Mouse (Mus musculus): ENCODE data around the gene Vmn2r10. TPM values are rescaled to one million over a fixed set of nuclear protein-coding genes. Genes with fewer than 3 reads are reported as not detected.
"Not testable (repeated sequence)": the region's sequence is repeated elsewhere in the genome, so short reads cannot be mapped to it uniquely, and the experiment has no call there.

Vmn2r10 gene
- polyA plus RNA-seq (2015; fragmentation: Nextera tagmentation; extraction: Ambion mirVana): not detected in 2 replicates

GRCm38 (mm10) chr5:109006427-109006826, at the start of gene Vmn2r10:
Vmn2r10 (minus strand) TSS chr5:109006527.
- not testable (repeated sequence) for ATAC-seq (ENCODE audit: insufficient read depth, low FRiP score, low read depth); H3K9me3 ChIP-seq; H3K4me3 ChIP-seq (replicated peaks); H3K9ac ChIP-seq; H3K27ac ChIP-seq; H3K4me2 ChIP-seq; H3K4me1 ChIP-seq; H3K36me3 ChIP-seq; H3K27me3 ChIP-seq (replicated peaks)

DNA sequence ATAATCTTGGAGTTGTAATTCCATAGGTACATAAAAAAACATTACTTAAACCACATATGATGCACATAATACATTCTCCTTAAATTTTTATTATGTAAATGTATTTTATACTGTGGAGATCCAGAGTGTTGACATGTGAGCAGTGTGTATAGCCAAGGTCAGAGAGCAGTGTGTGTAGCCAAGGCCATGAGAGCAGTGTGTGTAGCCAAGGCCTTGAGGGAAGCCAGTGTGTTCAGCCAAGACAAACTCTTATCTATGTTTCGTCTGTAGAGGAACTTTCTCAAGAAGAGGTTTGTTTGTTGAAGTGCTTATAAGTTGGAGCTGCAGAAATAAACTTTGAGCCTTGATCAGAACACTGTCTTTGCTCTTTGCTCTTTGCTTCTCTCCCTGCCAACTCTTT, 49.0 kb upstream of the Vmn2r10 start:
- no peaks in the 10 kb centered on the region for H3K36me3 ChIP-seq
- WGBS: 66% methylated on average over 1 of the region's 1 CpGs

GRCm38 (mm10) chr5:109032591-109032990, 26.3 kb upstream of the Vmn2r10 start:
- no peaks in the 10 kb centered on the region for H3K9me3 ChIP-seq

More for the DNA sequence above, 49.0 kb upstream of the Vmn2r10 start:
- no peak for ATAC-seq (ENCODE audit: insufficient read depth, low FRiP score, low read depth)
- no peak overlapping the region for H3K4me2 ChIP-seq
- no peaks in the 10 kb centered on the region for H3K9me3 ChIP-seq
- no peak overlapping the region for H3K9ac ChIP-seq
- no peak overlapping the region for H3K27ac ChIP-seq
- no peaks in the 10 kb centered on the region for H3K4me1 ChIP-seq
- H3K4me3 ChIP-seq (replicated peaks): no peak overlapping the region
- no peaks in the 10 kb centered on the region for H3K27me3 ChIP-seq (replicated peaks)

GRCm38 (mm10) chr5:108988924-108989323, 17.4 kb downstream of the Vmn2r10 start:
- H3K36me3 ChIP-seq: no peaks in the 10 kb centered on the region
- no peak overlapping the region for H3K4me2 ChIP-seq
- H3K9ac ChIP-seq: no peak overlapping the region
- H3K27ac ChIP-seq: no peak overlapping the region
- 88% methylated on average over 3 of the region's 3 CpGs for WGBS
- no peak overlapping the region for H3K4me3 ChIP-seq (replicated peaks)
- no peaks in the 10 kb centered on the region for H3K4me1 ChIP-seq
- no peak for ATAC-seq (ENCODE audit: insufficient read depth, low FRiP score, low read depth)
- no peaks in the 10 kb centered on the region for H3K9me3 ChIP-seq
- H3K27me3 ChIP-seq (replicated peaks): no peaks in the 10 kb centered on the region

More at GRCm38 (mm10) chr5:109032591-109032990, 26.3 kb upstream of the Vmn2r10 start:
- Histone ChIP-seq H3K4me2 (no peak overlapping the region), H3K4me3 (replicated peaks) (no peak overlapping the region), H3K4me1 (no peaks in the 10 kb centered on the region), H3K9ac (no peak overlapping the region), H3K27ac (no peak overlapping the region), H3K36me3 (no peaks in the 10 kb centered on the region), H3K27me3 (replicated peaks) (no peaks in the 10 kb centered on the region)
- ATAC-seq (ENCODE audit: insufficient read depth, low FRiP score, low read depth): no peak

Other genes starting within 250 kb of the Vmn2r10 start
- 0.22 and 0.39 TPM in 2 replicates for gene Rnf212, start 231.5 kb downstream of the Vmn2r10 start, polyA plus RNA-seq (2015; fragmentation: Nextera tagmentation; extraction: Ambion mirVana)
- gene Tmed11, start 211.2 kb downstream of the Vmn2r10 start, polyA plus RNA-seq (2015; fragmentation: Nextera tagmentation; extraction: Ambion mirVana): 4.3 and 5.8 TPM in 2 replicates
- gene Vmn2r8, start 197.7 kb downstream of the Vmn2r10 start, polyA plus RNA-seq (2015; fragmentation: Nextera tagmentation; extraction: Ambion mirVana): 0.01 and 0.04 TPM in 2 replicates
- not detected in 2 replicates for gene Vmn2r9, start 153.9 kb downstream of the Vmn2r10 start, polyA plus RNA-seq (2015; fragmentation: Nextera tagmentation; extraction: Ambion mirVana)
- gene Vmn2r11, start 53.0 kb upstream of the Vmn2r10 start, polyA plus RNA-seq (2015; fragmentation: Nextera tagmentation; extraction: Ambion mirVana): not detected in 2 replicates
- gene Vmn2r12, start 91.4 kb upstream of the Vmn2r10 start, polyA plus RNA-seq (2015; fragmentation: Nextera tagmentation; extraction: Ambion mirVana): not detected in 2 replicates
- not detected in 2 replicates for gene Vmn2r13, start 185.7 kb upstream of the Vmn2r10 start, polyA plus RNA-seq (2015; fragmentation: Nextera tagmentation; extraction: Ambion mirVana)
- not detected in 2 replicates for gene Vmn2r14, start 218.2 kb upstream of the Vmn2r10 start, polyA plus RNA-seq (2015; fragmentation: Nextera tagmentation; extraction: Ambion mirVana)